Mouse (Mus musculus): Measurements from ENCODE around the gene Ugt1a10.
"Not testable (repeated sequence)": the region's sequence is repeated elsewhere in the genome, so short reads cannot be mapped to it uniquely, and the experiment has no call there.

Ugt1a10 gene

GRCm38 (mm10) chr1:88055088-88055487, at the start of gene Ugt1a10:
Ugt1a10 (plus strand) TSS chr1:88055388.
- DNase-seq (ENCODE audit: low spot score): no peak

- DNase-seq (ENCODE audit: low spot score): peak; percentile 7
Measured at GRCm38 (mm10) chr1:88007692-88008210, 47.4 kb upstream of the Ugt1a10 start.

GRCm38 (mm10) chr1:88008211-88008697, 46.9 kb upstream of the Ugt1a10 start, which contains the start of gene Usp40:
Usp40 (minus strand) TSS chr1:88008551.
- DNase-seq (ENCODE audit: low spot score): peak; percentile 76

GRCm38 (mm10) chr1:88008735-88009134, 46.5 kb upstream of the Ugt1a10 start:
- no peak for DNase-seq (ENCODE audit: low spot score)

- DNase-seq (ENCODE audit: low spot score): no peak
Measured at GRCm38 (mm10) chr1:88009521-88009920, 45.7 kb upstream of the Ugt1a10 start.

GRCm38 (mm10) chr1:88013726-88014125, 41.5 kb upstream of the Ugt1a10 start:
- no peak for DNase-seq (ENCODE audit: low spot score)

GRCm38 (mm10) chr1:88014194-88014593, 41.0 kb upstream of the Ugt1a10 start:
- no peak for DNase-seq (ENCODE audit: low spot score)

GRCm38 (mm10) chr1:88014671-88015070, 40.5 kb upstream of the Ugt1a10 start:
- DNase-seq (ENCODE audit: low spot score): no peak

GRCm38 (mm10) chr1:88015371-88015770, 39.8 kb upstream of the Ugt1a10 start:
- DNase-seq (ENCODE audit: low spot score): no peak

- not testable (repeated sequence) for DNase-seq (ENCODE audit: low spot score)
Measured at GRCm38 (mm10) chr1:88025244-88025643, 29.9 kb upstream of the Ugt1a10 start.

- DNase-seq (ENCODE audit: low spot score): not testable (repeated sequence)
Measured at GRCm38 (mm10) chr1:88043044-88043443, 12.1 kb upstream of the Ugt1a10 start.

GRCm38 (mm10) chr1:88044832-88045437, 10.3 kb upstream of the Ugt1a10 start:
- not testable (repeated sequence) for DNase-seq (ENCODE audit: low spot score)

GRCm38 (mm10) chr1:88047408-88047807, 7.8 kb upstream of the Ugt1a10 start:
- DNase-seq (ENCODE audit: low spot score): not testable (repeated sequence)

GRCm38 (mm10) chr1:88066472-88067102, 11.4 kb downstream of the Ugt1a10 start:
- DNase-seq (ENCODE audit: low spot score): not testable (repeated sequence)

GRCm38 (mm10) chr1:88070495-88070894, 15.3 kb downstream of the Ugt1a10 start, which contains the start of gene Ugt1a9:
Ugt1a9 (plus strand) TSS chr1:88070800.
- no peak for DNase-seq (ENCODE audit: low spot score)

GRCm38 (mm10) chr1:88070902-88071301, 15.7 kb downstream of the Ugt1a10 start:
- DNase-seq (ENCODE audit: low spot score): no peak

GRCm38 (mm10) chr1:88074471-88074870, 19.3 kb downstream of the Ugt1a10 start:
- DNase-seq (ENCODE audit: low spot score): no peak

GRCm38 (mm10) chr1:88077128-88077527, 21.9 kb downstream of the Ugt1a10 start:
- no peak for DNase-seq (ENCODE audit: low spot score)

- DNase-seq (ENCODE audit: low spot score): no peak
Measured at GRCm38 (mm10) chr1:88081670-88082069, 26.5 kb downstream of the Ugt1a10 start.

GRCm38 (mm10) chr1:88086125-88086524, 30.9 kb downstream of the Ugt1a10 start:
- no peak for DNase-seq (ENCODE audit: low spot score)

GRCm38 (mm10) chr1:88087513-88087912, 32.3 kb downstream of the Ugt1a10 start, which contains the start of gene Ugt1a8:
Ugt1a8 (plus strand) TSS chr1:88087813.
- DNase-seq (ENCODE audit: low spot score): no peak

GRCm38 (mm10) chr1:88092341-88092740, 37.2 kb downstream of the Ugt1a10 start:
- DNase-seq (ENCODE audit: low spot score): no peak

GRCm38 (mm10) chr1:88094270-88094676, 39.1 kb downstream of the Ugt1a10 start:
- not testable (repeated sequence) for DNase-seq (ENCODE audit: low spot score)
